Mouse (Mus musculus): ENCODE data around the gene Mid1ip1.

Gene Mid1ip1

DNA sequence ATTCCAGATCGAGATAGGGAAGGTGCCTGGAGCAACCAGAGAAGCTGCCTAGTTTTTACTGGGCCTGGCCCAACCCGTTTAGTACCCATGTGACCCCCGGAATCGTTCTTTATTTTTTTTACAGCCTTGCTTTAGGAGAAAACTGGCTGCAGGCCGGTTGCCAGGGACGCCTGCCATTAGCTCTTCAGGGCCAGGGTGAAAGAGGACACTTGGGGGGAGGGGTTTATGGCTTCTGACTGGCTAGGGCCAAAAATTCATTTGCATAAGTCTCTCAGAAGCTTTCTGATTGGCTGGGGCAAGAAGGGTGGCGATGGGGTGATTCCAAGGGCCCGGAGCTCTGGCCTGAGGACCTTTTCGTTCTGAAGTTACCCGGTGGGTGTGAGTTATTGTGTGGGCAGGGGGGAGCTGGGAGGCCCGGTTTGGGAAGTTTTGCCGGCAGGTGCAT, at the start of gene Mid1ip1:
Gene Mid1ip1, plus strand, starts transcription at position 318 of the 445 bp plus-strand sequence.
- DNase-seq (ENCODE audit: low spot score in 2 of 2): peak; percentile 60 to 61

- DNase-seq (ENCODE audit: low spot score in 2 of 2): no peak
Observed at GRCm38 (mm10) chrX:10694455-10695180, 20.2 kb upstream of the Mid1ip1 start.

- no peak for DNase-seq (ENCODE audit: low spot score in 2 of 2)
Observed at GRCm38 (mm10) chrX:10706728-10707127, 8.1 kb upstream of the Mid1ip1 start.

DNA sequence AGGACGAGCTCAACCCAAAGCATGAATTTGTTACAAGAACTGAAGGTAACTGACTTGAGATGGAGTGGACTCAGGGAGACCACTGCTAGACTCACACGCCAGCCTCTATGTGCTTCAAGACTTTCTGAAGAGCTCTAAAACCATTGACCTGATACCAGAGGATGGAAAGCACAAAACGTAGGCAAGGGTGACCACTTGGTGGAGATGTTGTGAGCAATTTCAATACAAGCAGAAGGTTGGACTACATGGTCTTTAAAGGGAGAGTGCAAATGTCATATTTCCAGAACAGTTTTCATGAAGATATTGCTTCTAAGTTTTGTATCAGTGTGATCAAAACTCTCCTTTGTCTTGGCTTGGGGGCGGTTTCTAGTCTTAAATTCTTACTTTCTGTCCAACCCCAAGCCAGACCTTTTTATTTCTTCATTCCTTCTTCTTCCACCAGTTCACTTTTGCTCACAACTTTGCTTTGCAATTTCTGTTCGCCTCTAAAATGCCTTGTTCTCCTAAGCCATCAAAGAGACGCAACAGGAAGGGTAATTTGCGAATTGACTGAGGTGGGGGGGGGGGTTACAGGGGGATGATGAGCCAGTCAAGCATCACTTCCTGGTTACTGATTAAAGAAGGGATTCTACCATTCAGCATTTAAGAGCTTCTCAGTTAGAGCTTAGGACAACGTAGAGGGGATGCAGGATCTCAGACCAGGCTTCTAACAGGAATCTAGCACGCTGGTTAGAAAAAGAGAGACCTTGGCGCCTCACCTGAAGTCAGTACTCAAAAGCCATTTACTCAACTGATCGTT, 775 bp upstream of the Mid1ip1 start:
- DNase-seq (ENCODE audit: low spot score in 2 of 2): no peak

- DNase-seq (ENCODE audit: low spot score in 2 of 2): peak; percentile 77 to 79
Observed at GRCm38 (mm10) chrX:10716917-10717763, 2.3 kb downstream of the Mid1ip1 start.

DNA sequence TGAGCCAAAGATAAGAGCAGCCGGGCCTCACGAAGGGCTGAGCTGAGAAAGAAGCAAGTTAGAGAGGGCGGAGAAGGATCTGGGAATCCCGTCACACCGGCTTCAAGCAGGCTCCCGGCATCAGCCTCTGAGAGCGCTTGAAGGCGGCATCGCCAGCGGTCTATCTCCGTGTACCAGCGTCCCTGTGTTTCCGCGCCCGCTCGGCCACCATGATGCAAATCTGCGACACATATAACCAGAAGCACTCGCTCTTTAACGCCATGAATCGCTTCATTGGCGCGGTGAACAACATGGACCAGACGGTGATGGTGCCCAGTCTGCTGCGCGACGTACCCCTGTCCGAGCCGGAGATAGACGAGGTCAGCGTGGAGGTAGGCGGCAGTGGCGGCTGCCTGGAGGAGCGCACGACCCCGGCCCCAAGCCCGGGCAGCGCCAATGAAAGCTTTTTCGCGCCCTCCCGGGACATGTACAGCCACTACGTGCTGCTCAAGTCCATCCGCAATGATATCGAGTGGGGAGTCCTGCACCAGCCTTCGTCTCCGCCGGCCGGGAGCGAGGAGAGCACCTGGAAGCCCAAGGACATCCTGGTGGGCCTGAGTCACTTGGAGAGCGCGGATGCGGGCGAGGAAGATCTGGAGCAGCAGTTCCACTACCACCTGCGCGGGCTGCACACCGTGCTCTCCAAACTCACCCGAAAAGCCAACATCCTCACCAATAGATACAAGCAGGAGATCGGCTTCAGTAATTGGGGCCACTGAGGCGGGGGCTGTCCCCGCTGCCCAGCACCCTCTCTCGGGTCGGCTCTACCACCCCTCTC, 3.4 kb downstream of the Mid1ip1 start:
- peak; percentile 16 to 31 for DNase-seq (ENCODE audit: low spot score in 2 of 2)

GRCm38 (mm10) chrX:10718838-10719539, 4.2 kb downstream of the Mid1ip1 start:
- peak; percentile 50 to 61 for DNase-seq (ENCODE audit: low spot score in 2 of 2)

GRCm38 (mm10) chrX:10720391-10720790, 5.6 kb downstream of the Mid1ip1 start:
- no peak for DNase-seq (ENCODE audit: low spot score in 2 of 2)

DNA sequence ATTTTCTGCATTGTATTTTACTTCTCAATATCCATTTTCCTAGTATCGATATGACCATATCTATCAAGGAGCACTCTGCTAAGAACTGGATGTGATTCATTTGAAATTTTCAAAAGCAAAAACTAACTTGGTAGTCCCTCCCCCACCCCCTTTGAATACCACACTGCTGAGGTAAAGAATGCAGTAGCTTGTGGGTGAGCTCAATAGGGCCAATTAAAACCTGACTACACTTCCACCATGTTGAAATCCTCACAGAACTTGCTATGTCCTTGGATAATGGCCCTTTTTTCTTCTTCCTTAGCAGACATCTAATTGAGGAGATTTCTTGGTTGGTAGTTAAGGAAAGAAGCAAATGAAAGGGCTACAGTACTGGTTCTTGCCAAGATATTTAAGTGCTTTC, 9.8 kb downstream of the Mid1ip1 start:
- no peak for DNase-seq (ENCODE audit: low spot score in 2 of 2)

DNA sequence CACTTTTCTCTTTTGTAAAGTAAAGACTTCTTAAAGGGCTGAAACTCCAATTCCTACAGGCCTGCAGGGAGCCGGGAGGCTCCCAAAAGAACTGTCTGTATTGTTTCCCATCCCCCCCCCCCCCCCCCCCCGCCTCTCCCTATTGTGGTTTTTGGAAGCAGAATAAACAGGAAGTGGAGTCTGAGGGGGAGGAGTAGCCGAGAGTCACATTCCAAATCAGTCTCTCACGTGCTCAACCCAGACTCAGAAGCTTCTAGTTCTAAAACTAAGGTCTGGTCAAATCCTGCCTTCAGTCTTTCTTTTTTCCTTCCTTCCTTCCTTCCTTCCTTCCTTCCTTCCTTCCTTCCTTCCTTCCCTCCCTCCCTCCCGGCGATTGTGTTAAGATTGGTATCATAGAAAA, 14.7 kb downstream of the Mid1ip1 start:
- no peak for DNase-seq (ENCODE audit: low spot score in 2 of 2)

GRCm38 (mm10) chrX:10734453-10734852, 19.6 kb downstream of the Mid1ip1 start:
- no peak for DNase-seq (ENCODE audit: low spot score in 2 of 2)

GRCm38 (mm10) chrX:10734874-10735273, 20.1 kb downstream of the Mid1ip1 start:
- no peak for DNase-seq (ENCODE audit: low spot score in 2 of 2)

GRCm38 (mm10) chrX:10758866-10759265, 44.1 kb downstream of the Mid1ip1 start:
- DNase-seq (ENCODE audit: low spot score in 2 of 2): no peak

- DNase-seq (ENCODE audit: low spot score in 2 of 2): no peak
Observed at GRCm38 (mm10) chrX:10763476-10764016, 48.7 kb downstream of the Mid1ip1 start.
